Mouse (Mus musculus) lung, adult 2 months (tissue): Measurements from ENCODE around the gene Fzd2.

Experiments
- CTCF ChIP-seq: fragments of 200-500 bp; IDR thresholded peaks from 2 replicates; pipeline ENCODE4 v1.5.1; 2011; ENCODE audit warnings: mild to moderate bottlenecking, low read length, control low read depth; ENCODE audit not compliant: insufficient read depth
- POLR2A ChIP-seq: fragments of 200-500 bp; IDR thresholded peaks from 2 replicates; pipeline ENCODE4 v1.6.1; 2011; ENCODE audit warnings: low read depth, mild to moderate bottlenecking, control low read depth, low read length, borderline replicate concordance; ENCODE audit errors: extremely low read depth

DNA sequence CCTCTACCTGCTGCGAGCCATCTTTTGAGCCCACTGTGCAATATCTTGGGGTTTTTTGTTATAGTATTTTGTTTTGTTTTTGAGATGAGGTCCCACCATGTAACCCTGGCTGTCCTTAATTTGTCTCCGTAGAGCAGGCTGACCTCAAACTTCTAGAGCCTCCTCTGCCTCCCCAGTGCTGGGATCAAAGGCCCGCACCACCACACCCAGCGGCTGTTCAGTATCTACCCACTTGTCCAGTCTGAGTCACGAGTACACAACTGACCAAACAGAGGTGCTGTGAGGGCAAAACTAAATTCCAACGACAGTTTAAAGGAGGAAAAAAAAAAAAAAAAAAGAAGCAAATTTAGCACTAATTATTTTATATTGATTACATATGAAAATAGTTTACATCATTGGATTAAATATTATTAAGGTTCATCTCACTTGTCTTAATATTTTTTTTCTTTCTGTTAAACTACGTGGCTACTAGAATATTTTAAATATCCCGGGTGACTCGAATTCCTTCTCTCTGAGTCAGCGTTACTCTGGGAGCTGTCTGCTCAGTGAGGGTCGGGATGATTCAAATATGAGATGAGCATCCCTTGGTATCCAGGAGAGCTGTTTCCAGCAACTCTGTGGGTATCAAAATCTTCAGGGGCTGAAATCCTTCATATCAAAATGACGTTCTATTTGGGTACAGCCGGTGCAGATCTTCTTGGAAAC lies 28.0 kb upstream of the Fzd2 start:
- no peak for TF ChIP-seq CTCF
- no peak for TF ChIP-seq POLR2A
